Mouse (Mus musculus) heart, postnatal 36 days (tissue): ENCODE results near the gene Rai2. TPM values are rescaled to one million over a fixed set of nuclear protein-coding genes. Genes with fewer than 3 reads are reported as not detected.

Experiments
- DNase-seq, 2 experiments: peaks; one replicate each; pipeline ENCODE4 v3.0.0; 2021 to 2022
- intact Hi-C: fragments of 180-260 bp; cut with DNase I; formaldehyde crosslinking; loops from one replicate; pipeline ENCODE4 v1.15.1; 2025
- total RNA-seq, 2 experiments: library from RNA; stranded (reverse); gene quantifications; 2 replicates each; pipeline ENCODE4 v1.2.3; 2021

Rai2 gene
- total RNA-seq, result 10 to 100 TPM; 39.7 to 42.0 TPM

- intact Hi-C loops, result loop anchor here (5.0 kb wide), 1 partner anchor 65 kb away; no protein-coding TSS in a partner anchor
- DNase-seq, result peak; percentile 25 to 50
These were observed at the start of gene Rai2 for GRCm38 (mm10) chrX:161716865-161717763. Rai2 (plus strand) TSS chrX:161717069.

- DNase-seq, result peak in 1 of 2 experiments; percentile 7
- intact Hi-C loops, result no loop called here
These were observed 27.5 kb upstream of the Rai2 start for GRCm38 (mm10) chrX:161689336-161689735.

- intact Hi-C loops, result loop anchor here (5.0 kb wide), 1 partner anchor 66 kb away; no protein-coding TSS in a partner anchor
These were observed 385 bp upstream of the Rai2 start for GRCm38 (mm10) chrX:161716503-161716864.

GRCm38 (mm10) chrX:161717764-161718382 is 1.0 kb downstream of the Rai2 start:
- intact Hi-C loops, result loop anchor here (1.0 to 5.0 kb wide), 2 partner anchors 33 to 64 kb away; no protein-coding TSS in a partner anchor
- no peak for DNase-seq

More at GRCm38 (mm10) chrX:161716503-161716864, 385 bp upstream of the Rai2 start:
- no peak for DNase-seq

GRCm38 (mm10) chrX:161718548-161718947 is 1.7 kb downstream of the Rai2 start:
- no peak for DNase-seq
- intact Hi-C loops, result loop anchor here (1.0 to 5.0 kb wide), 2 partner anchors 33 to 64 kb away; no protein-coding TSS in a partner anchor

GRCm38 (mm10) chrX:161721082-161721481 is 4.2 kb downstream of the Rai2 start:
- intact Hi-C loops, result no loop called here
- no peak for DNase-seq

GRCm38 (mm10) chrX:161723391-161723808 is 6.5 kb downstream of the Rai2 start:
- intact Hi-C loops, result no loop called here
- DNase-seq, result no peak

- intact Hi-C loops, result no loop called here
- no peak for DNase-seq
These were observed 9.4 kb downstream of the Rai2 start for GRCm38 (mm10) chrX:161726257-161726656.

- intact Hi-C loops, result no loop called here
- no peak for DNase-seq
These were observed 11.6 kb downstream of the Rai2 start for GRCm38 (mm10) chrX:161728507-161728906.

- DNase-seq, result no peak
- intact Hi-C loops, result no loop called here
These were observed 13.2 kb downstream of the Rai2 start for GRCm38 (mm10) chrX:161730026-161730425.

- DNase-seq, result no peak
- intact Hi-C loops, result no loop called here
These were observed 15.0 kb downstream of the Rai2 start for GRCm38 (mm10) chrX:161731859-161732258.

GRCm38 (mm10) chrX:161733581-161734309 is 16.9 kb downstream of the Rai2 start:
- DNase-seq, result no peak
- intact Hi-C loops, result no loop called here

GRCm38 (mm10) chrX:161734310-161734676 is 17.4 kb downstream of the Rai2 start:
- intact Hi-C loops, result no loop called here

GRCm38 (mm10) chrX:161739374-161739773 is 22.5 kb downstream of the Rai2 start:
- no peak for DNase-seq
- intact Hi-C loops, result no loop called here

More at GRCm38 (mm10) chrX:161734310-161734676, 17.4 kb downstream of the Rai2 start:
- DNase-seq, result no peak

GRCm38 (mm10) chrX:161743080-161743479 is 26.2 kb downstream of the Rai2 start:
- intact Hi-C loops, result no loop called here

GRCm38 (mm10) chrX:161745296-161745695 is 28.4 kb downstream of the Rai2 start:
- DNase-seq, result no peak
- intact Hi-C loops, result no loop called here

More at GRCm38 (mm10) chrX:161743080-161743479, 26.2 kb downstream of the Rai2 start:
- no peak for DNase-seq

- no peak for DNase-seq
- intact Hi-C loops, result no loop called here
These were observed 30.5 kb downstream of the Rai2 start for GRCm38 (mm10) chrX:161747337-161747736.

- DNase-seq, result no peak
- intact Hi-C loops, result no loop called here
These were observed 36.6 kb downstream of the Rai2 start for GRCm38 (mm10) chrX:161753514-161753913.

GRCm38 (mm10) chrX:161776321-161776962 is 59.6 kb downstream of the Rai2 start:
- intact Hi-C loops, result no loop called here
- no peak for DNase-seq
